Mouse (Mus musculus) thymus, adult 2 months (tissue): ENCODE data around the gene Slco2b1.

ENCODE experiments used
- CTCF ChIP-seq: fragments of 200-500 bp; IDR thresholded peaks from 2 replicates; pipeline ENCODE4 v1.5.1; 2012; ENCODE audit warnings: mild to moderate bottlenecking, control low read depth, low read length, moderate library complexity, borderline replicate concordance; ENCODE audit not compliant: control insufficient read depth, poor library complexity, insufficient read depth; ENCODE audit errors: extremely low read depth
- POLR2A ChIP-seq: fragments of 200-500 bp; IDR thresholded peaks from 2 replicates; pipeline ENCODE4 v1.6.1; 2012; ENCODE audit warnings: mild to moderate bottlenecking, low read length, control low read depth, moderate library complexity; ENCODE audit not compliant: control insufficient read depth, poor library complexity, insufficient read depth; ENCODE audit errors: extremely low read depth

DNA sequence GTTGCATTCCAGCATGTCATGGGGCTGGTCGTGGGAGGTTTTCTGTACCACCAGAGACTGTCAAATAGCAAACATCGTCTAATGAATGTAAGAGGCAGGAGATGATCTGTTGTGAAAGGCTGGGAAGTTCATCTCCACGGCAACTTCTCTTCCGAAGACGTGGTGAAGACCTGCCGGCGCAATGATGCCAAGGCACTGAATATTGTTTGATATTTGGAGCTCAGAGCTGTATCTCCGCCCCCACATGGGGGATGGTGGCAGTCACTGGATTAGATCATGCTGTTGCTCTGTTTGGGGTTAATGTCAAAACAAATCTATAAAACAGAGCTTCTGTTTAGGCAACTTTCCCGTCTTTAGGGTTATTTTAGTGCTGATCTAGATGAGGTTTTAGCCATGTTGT lies 28.1 kb upstream of the Slco2b1 start:
- TF ChIP-seq CTCF (no peak), POLR2A (no peak)
